Mouse (Mus musculus) E14TG2a.4 (cell line): Measurements from ENCODE around the gene Naaladl1.
A peak's percentile ranks its signal among the peaks of the same experiment; 100 is the strongest.

ENCODE experiments used
- H3K27me3 ChIP-seq: 2 replicates; pipeline ENCODE4 v1.6.1; 2014; ENCODE audit warnings: low read length, control low read depth; ENCODE audit not compliant: insufficient read depth
- H3K36me3 ChIP-seq: 2 replicates; pipeline ENCODE4 v1.6.1; 2014; ENCODE audit warnings: low read length, control low read depth; ENCODE audit not compliant: insufficient read depth
- H3K4me1 ChIP-seq: replicated peaks from 2 replicates; pipeline ENCODE4 v1.6.1; 2014; ENCODE audit warnings: low read depth, low read length, control low read depth
- H3K4me3 ChIP-seq: replicated peaks from 2 replicates; pipeline ENCODE4 v1.5.1; 2014; ENCODE audit warnings: mild to moderate bottlenecking, low read length
- H3K9me3 ChIP-seq: 2 replicates; pipeline ENCODE4 v1.6.1; 2014; ENCODE audit warnings: low read length, control low read depth
- CTCF ChIP-seq: conservative IDR thresholded peaks from 2 replicates; pipeline ENCODE4 v1.5.1; 2014; ENCODE audit warnings: low read length
- NANOG ChIP-seq: IDR thresholded peaks from 2 replicates; pipeline ENCODE4 v1.6.1; 2014; ENCODE audit warnings: borderline replicate concordance, low read length, mixed read lengths
- POU5F1 ChIP-seq: IDR thresholded peaks from 2 replicates; pipeline ENCODE4 v1.6.1; 2014; ENCODE audit warnings: low read length, borderline replicate concordance

The Naaladl1 gene

GRCm38 (mm10) chr19:6101186-6101585 is 4.4 kb upstream of the Naaladl1 start:
- Histone ChIP-seq H3K9me3 (no peaks in the 10 kb centered on the region), H3K27me3 (no peaks in the 10 kb centered on the region), H3K36me3 (peaks cover 62% of the 10 kb centered on the region), H3K4me3 (no peak overlapping the region), H3K4me1 (peaks cover 51% of the 10 kb centered on the region)
- no peak for TF ChIP-seq CTCF
- no peak for TF ChIP-seq NANOG
- TF ChIP-seq POU5F1, result no peak

- no peaks in the 10 kb centered on the region for H3K27me3 ChIP-seq
- H3K4me3 ChIP-seq, result no peak overlapping the region
- TF ChIP-seq NANOG (no peak), POU5F1 (no peak)
- H3K9me3 ChIP-seq, result no peaks in the 10 kb centered on the region
- peaks cover 53% of the 10 kb centered on the region for H3K4me1 ChIP-seq
- H3K36me3 ChIP-seq, result peaks cover 59% of the 10 kb centered on the region
Measured at GRCm38 (mm10) chr19:6102169-6102853, 3.3 kb upstream of the Naaladl1 start.

GRCm38 (mm10) chr19:6104476-6104875 is 1.1 kb upstream of the Naaladl1 start:
- H3K36me3 ChIP-seq, result peaks cover 54% of the 10 kb centered on the region
- H3K9me3 ChIP-seq, result no peaks in the 10 kb centered on the region
- no peak overlapping the region for H3K4me3 ChIP-seq
- H3K4me1 ChIP-seq, result peaks cover 57% of the 10 kb centered on the region
- H3K27me3 ChIP-seq, result no peaks in the 10 kb centered on the region
- TF ChIP-seq POU5F1 (no peak), CTCF (no peak), NANOG (no peak)

GRCm38 (mm10) chr19:6113116-6113515 is 7.5 kb downstream of the Naaladl1 start:
- Histone ChIP-seq H3K4me1 (peaks cover 40% of the 10 kb centered on the region), H3K27me3 (no peaks in the 10 kb centered on the region), H3K9me3 (no peaks in the 10 kb centered on the region), H3K36me3 (peaks cover 76% of the 10 kb centered on the region), H3K4me3 (no peak overlapping the region)
- TF ChIP-seq POU5F1 (no peak), CTCF (no peak), NANOG (no peak)

GRCm38 (mm10) chr19:6116113-6116850 is 10.7 kb downstream of the Naaladl1 start:
- no peaks in the 10 kb centered on the region for H3K9me3 ChIP-seq
- no peak for TF ChIP-seq NANOG
- TF ChIP-seq CTCF, result no peak
- no peak for TF ChIP-seq POU5F1
- H3K27me3 ChIP-seq, result no peaks in the 10 kb centered on the region
- peaks cover 61% of the 10 kb centered on the region for H3K4me1 ChIP-seq
- H3K4me3 ChIP-seq, result peak overlapping the region; percentile 95
- peaks cover 63% of the 10 kb centered on the region for H3K36me3 ChIP-seq

- TF ChIP-seq NANOG (no peak), POU5F1 (no peak), CTCF (no peak)
- Histone ChIP-seq H3K4me3 (peak overlapping the region; percentile 95), H3K9me3 (no peaks in the 10 kb centered on the region), H3K4me1 (peaks cover 73% of the 10 kb centered on the region), H3K27me3 (no peaks in the 10 kb centered on the region), H3K36me3 (peaks cover 51% of the 10 kb centered on the region)
Measured at GRCm38 (mm10) chr19:6117346-6117985, 11.9 kb downstream of the Naaladl1 start.

GRCm38 (mm10) chr19:6117986-6118676 is 12.5 kb downstream of the Naaladl1 start, which contains the start of gene Sac3d1:
Gene Sac3d1 (minus strand): TSS chr19:6118650.
- Histone ChIP-seq H3K9me3 (no peaks in the 10 kb centered on the region), H3K36me3 (peaks cover 44% of the 10 kb centered on the region), H3K4me3 (peak within 1 kb of the TSS; percentile 95), H3K4me1 (peaks cover 78% of the 10 kb centered on the region), H3K27me3 (no peaks in the 10 kb centered on the region)
- TF ChIP-seq NANOG (no peak), POU5F1 (no peak), CTCF (no peak)

GRCm38 (mm10) chr19:6118677-6119185 is 13.1 kb downstream of the Naaladl1 start:
- Histone ChIP-seq H3K36me3 (peaks cover 38% of the 10 kb centered on the region), H3K4me1 (peaks cover 84% of the 10 kb centered on the region), H3K4me3 (peak overlapping the region; percentile 95), H3K9me3 (no peaks in the 10 kb centered on the region), H3K27me3 (no peaks in the 10 kb centered on the region)
- TF ChIP-seq NANOG (no peak), CTCF (no peak), POU5F1 (no peak)
